Mouse (Mus musculus) mature B cell (primary cell): ENCODE measurements around the gene Speer4b.
"Not testable (repeated sequence)": the region's sequence is repeated elsewhere in the genome, so short reads cannot be mapped to it uniquely, and the experiment has no call there.

Source experiments
- in situ Hi-C: fragments of 300-500 bp; cut with MboI; formaldehyde crosslinking; loops from 2 replicates; pipeline ENCODE4 v1.14.3; 2019

The Speer4b gene

DNA sequence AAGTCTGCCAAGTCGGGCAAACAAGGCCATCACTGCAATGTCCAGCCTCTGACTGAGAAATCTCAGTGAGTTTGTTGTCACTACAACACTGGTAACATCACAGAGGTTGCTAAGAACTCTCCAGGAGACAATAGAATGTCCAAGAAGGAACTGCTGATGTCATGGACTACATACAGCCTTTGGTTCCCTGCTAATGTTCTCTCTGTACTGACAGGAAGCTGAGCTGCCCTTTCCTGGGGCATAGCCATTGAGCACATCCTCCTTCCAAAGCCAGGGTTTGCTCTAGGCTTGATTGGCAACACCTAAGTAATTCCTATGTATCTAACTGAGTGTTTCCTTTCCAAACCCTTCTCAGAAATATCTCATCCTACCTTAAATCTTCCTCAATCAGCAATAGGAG is at the start of gene Speer4b:
TSS of gene Speer4b (minus strand) at position 101 of the 400 bp plus-strand sequence.
- in situ Hi-C loops, result not testable (repeated sequence)

DNA sequence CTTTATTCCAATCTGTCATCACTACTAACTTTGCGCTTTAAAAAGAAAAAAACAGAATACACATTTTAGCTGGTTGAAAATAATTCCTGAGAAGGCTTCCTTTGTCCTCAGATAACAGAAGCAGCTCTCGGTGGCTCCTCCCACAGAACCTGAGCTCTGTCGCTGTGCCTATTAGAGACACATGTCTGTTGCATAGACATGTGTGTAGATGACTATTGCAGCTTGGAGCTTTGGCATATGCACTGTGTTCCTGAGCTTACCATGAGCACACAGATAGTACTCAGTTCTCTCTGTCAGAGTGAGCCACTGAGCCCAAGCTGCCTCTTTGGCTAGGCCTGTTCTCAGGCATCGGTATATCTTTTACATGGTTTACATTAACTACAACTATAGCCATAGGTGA is 48.1 kb upstream of the Speer4b start:
- in situ Hi-C loops, result no loop called here

DNA sequence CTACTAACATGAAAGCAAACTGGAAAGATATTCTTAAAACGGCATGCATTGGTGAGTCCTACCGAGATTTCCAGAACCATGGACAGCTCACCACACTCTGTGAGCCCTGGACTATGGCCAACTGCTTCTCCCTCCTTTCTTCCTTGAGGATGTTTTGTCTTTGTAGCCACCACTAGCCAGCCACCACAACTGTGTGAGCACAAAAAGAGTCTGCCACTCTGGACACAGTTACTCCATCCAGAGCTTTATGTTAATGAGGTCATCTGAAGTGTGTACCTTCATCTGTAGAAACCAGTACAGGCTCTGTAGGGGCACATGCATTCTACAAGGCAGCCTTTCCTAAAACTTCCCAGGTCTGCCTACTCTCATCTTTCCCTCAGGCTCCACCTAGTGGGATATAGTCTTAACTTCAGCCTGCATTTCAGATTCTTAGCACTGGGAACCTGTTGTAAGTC is 43.6 kb upstream of the Speer4b start:
- in situ Hi-C loops, result no loop called here

DNA sequence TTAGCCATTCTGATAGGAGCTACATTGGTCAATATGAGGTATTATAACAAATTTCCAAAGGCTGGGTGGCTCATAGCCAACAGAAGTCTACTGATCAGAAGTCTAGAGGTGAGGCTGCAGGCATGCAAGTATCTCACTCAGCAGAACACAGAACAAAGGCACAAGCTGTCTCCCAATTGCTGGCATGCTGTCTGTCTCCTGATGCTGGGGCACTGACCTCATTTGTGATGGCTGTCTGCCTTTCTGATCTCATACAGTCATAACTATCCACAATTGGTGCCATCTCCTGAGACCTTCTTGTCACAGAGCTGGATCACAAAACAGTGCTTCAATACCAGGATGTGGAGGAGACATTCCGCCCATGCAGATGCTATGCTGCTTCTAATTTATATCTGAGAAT is 25.7 kb upstream of the Speer4b start:
- in situ Hi-C loops, result no loop called here

DNA sequence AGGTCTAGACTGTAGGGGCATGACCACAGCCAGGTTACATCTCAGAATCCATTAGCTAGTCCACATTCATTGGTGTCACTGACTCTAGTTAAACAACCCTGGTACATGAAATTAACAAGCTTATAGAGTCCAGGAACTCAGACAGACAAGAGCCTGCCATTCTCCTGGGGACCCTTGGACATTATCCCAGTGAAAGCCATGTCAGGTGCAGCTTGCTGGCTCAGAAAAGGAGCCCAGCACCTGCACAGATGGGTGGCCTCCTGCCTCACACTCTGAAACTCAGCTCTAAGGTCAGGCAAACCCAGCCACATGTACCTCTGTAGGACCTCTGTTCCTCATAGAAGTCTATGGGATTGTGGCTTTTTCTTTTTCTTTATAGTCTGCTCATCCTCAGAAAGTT is 17.5 kb upstream of the Speer4b start:
- in situ Hi-C loops, result no loop called here

DNA sequence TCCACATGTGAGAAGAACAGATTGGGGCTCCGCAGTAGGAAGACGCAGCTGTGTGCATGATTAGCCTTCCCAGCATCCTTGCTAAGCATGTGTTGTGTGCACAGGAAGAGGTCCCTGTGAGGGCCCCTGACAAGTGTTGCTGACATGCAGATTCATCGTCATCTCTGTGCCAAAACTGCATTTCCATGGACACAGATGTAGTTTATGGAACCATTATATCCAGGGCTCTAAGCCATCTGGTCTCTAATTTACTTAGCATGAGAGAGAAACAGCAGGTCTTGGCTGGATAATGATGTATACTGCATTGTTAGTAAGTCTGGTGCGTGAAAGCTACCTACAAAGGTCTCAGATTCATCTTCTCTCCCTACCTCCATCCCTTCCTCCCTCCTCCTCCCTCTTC is 10.3 kb downstream of the Speer4b start:
- in situ Hi-C loops, result no loop called here

DNA sequence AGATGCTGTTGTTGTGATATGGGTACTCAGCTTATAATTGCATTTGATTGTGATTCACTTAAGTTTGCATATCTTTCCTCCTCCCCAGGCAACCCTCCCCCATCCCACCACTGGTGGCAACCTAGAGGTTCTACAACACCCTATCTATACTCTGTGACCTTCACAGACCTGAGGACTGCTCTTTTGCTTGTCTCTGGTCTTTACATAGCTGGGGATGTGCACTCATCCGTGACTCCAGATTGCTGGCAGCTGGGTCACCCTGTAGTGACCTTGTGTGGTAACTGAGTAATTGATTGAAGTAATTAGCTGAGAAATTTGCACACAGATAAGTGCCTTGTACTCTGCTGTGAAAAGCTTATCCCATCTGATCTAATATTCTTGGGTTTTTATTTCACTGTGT is 15.1 kb downstream of the Speer4b start:
- in situ Hi-C loops, result no loop called here

DNA sequence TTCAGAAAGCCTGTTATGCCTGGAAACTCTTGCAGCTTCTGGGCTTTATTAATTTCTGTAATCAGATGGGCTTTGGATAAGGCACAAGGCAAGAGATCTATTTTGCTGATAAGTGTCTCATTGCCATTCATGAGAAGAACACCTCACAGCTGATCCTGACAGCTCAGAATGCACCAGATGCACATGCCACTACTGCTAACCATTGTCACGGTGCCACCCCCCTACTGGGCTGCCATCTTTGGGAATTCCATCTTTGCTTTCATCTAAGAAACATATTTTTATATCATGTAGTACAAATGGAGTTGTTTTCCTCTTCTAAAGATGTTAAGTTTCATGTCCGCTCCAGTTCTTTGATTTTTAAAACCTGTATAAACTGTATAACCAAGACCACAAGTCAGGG is 19.5 kb downstream of the Speer4b start:
- in situ Hi-C loops, result no loop called here

DNA sequence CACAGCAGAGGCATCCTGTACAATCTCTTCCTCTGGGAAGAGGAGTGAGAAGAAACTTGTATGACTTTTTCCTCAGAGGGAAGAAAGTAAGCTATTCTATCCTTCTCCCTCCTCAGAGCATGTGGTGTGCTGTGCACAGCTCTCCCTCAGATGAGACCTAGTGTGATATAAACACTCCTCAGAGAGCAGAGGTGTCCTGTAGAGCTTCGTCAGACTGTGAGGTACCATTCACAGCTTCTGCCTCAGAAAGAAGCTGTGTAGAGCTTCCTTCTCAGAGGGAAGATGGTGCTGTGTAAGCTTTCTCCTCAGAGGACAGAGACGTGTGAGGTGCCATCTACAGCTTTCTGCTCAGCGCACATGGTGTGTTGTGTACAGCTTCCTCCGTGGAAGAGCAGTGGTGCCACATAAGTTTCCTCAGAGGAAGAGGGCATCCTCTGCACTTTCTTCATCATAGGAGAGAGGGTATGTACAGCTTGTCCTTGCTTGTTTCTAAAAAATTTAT is 26.2 kb downstream of the Speer4b start:
- in situ Hi-C loops, result no loop called here

DNA sequence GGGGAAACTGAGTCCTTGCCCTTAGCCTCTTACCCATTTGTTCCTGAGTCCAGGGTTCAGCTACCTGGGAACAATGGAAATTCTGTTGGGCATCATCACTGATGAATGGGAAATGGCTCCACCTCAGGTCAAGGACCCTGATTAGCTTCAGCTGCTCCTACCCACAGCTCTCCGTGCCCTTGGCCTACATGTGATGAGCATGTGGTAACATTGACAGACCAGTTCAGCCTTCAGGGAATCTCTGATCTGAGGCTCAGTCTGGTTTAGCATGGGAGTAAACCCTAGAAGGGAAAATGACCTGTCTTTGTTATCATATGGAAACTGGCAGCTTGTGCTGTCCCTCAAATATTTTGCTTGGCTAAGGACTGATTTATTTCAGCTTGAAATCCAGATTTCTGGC is 43.6 kb downstream of the Speer4b start:
- in situ Hi-C loops, result no loop called here

DNA sequence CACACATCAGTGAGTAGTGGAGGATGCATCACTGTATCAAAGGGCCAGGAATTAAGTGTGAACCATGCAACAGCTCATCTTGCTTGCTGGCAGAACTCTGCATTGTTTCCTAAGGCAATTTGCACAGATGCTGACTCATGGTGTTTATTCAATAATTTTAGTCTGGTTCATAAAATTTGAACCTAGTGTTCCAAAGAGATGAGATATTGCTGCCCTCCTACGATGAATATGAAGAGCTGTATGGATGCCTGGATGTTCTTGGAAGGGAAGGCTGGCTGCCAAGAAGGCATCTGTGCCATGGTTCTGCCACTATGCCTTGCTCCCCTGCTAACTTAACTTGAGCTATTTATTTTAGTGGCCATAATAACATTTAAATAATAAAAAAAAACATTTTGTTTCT is 44.3 kb downstream of the Speer4b start:
- in situ Hi-C loops, result no loop called here

DNA sequence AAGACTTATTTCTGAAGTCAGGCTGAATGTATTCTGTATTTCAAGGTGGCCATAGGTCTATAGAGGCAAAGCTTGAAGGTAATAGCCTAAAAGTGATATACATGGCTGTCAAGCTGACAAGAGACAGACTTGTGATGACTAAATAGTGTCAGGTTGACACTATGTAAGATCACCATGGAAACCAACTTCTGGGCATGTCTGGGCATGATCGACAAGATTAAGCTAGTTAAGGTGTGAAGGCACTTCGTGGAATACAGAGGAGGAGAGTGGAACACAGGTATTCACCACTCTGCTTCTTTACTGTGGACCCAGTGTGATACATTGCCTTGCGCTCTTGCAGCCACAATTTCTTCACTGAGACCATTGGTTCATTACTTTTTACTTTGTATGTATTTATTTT is 46.9 kb downstream of the Speer4b start:
- in situ Hi-C loops, result no loop called here

DNA sequence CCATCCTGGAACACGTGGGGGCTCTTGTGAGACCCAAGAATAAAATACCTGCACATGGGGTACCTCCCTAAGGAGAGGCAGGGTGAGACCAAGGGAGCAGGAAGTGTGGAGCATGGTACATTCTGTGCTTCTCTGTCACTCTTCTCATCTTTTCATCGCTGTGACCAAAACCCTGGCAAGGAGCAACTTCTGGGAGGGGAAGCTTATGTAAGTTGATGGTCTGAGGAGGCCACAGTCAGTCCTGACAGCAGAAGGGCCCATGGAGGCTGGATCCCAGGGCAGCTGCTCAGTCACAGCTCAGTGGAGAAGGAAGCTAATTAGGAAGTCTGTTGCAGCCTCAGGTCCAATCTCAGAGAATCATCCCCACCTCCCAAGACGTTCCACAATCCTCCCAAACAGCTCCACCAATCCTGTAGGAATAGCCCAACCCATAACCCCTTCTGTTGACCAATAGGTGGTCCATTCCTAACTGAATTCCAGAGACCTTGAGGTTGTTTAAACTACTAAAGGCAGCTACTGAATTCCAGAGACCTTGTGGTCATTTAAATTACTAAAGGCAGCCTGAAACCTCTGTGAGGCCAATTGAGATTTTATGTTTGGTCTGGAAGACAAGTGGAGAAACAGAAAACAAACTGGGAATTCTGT is 47.9 kb downstream of the Speer4b start:
- in situ Hi-C loops, result no loop called here
